Mouse (Mus musculus): ENCODE results near the gene Hps5.
"Not testable (repeated sequence)": the region's sequence is repeated elsewhere in the genome, so short reads cannot be mapped to it uniquely, and the experiment has no call there.

Gene Hps5

GRCm38 (mm10) chr7:46795287-46796205 lies at the start of gene Hps5, which contains the start of gene Gtf2h1:
Gene Hps5, minus strand, starts transcription at chr7:46796064.
Gene Gtf2h1, plus strand, starts transcription at chr7:46796103.
- DNase-seq (ENCODE audit: low spot score) = peak; percentile 94

GRCm38 (mm10) chr7:46845211-46845977 lies 49.5 kb upstream of the Hps5 start:
- peak; percentile 87 for DNase-seq (ENCODE audit: low spot score)

GRCm38 (mm10) chr7:46843576-46843975 lies 47.7 kb upstream of the Hps5 start:
- no peak for DNase-seq (ENCODE audit: low spot score)

- DNase-seq (ENCODE audit: low spot score) = no peak
These were observed 46.4 kb upstream of the Hps5 start for GRCm38 (mm10) chr7:46842278-46842677.

- DNase-seq (ENCODE audit: low spot score) = no peak
These were observed 45.1 kb upstream of the Hps5 start, which contains the start of gene Ldha for GRCm38 (mm10) chr7:46840787-46841525. Gene Ldha, plus strand, starts transcription at chr7:46841475.

GRCm38 (mm10) chr7:46840326-46840725 lies 44.5 kb upstream of the Hps5 start:
- DNase-seq (ENCODE audit: low spot score) = no peak

GRCm38 (mm10) chr7:46839861-46840260 lies 44.0 kb upstream of the Hps5 start:
- DNase-seq (ENCODE audit: low spot score) = no peak

- DNase-seq (ENCODE audit: low spot score) = no peak
These were observed 43.6 kb upstream of the Hps5 start for GRCm38 (mm10) chr7:46839446-46839845.

- peak; percentile 71 for DNase-seq (ENCODE audit: low spot score)
These were observed 43.0 kb upstream of the Hps5 start for GRCm38 (mm10) chr7:46838891-46839302.

- DNase-seq (ENCODE audit: low spot score) = peak; percentile 47
These were observed 42.3 kb upstream of the Hps5 start for GRCm38 (mm10) chr7:46838104-46838671.

- no peak for DNase-seq (ENCODE audit: low spot score)
These were observed 41.2 kb upstream of the Hps5 start for GRCm38 (mm10) chr7:46837073-46837472.

- DNase-seq (ENCODE audit: low spot score) = no peak
These were observed 40.5 kb upstream of the Hps5 start for GRCm38 (mm10) chr7:46836357-46836756.

GRCm38 (mm10) chr7:46834994-46835610 lies 39.2 kb upstream of the Hps5 start:
- DNase-seq (ENCODE audit: low spot score) = no peak

GRCm38 (mm10) chr7:46833670-46834255 lies 37.9 kb upstream of the Hps5 start:
- DNase-seq (ENCODE audit: low spot score) = no peak

- peak; percentile 37 for DNase-seq (ENCODE audit: low spot score)
These were observed 37.4 kb upstream of the Hps5 start for GRCm38 (mm10) chr7:46833266-46833665.

GRCm38 (mm10) chr7:46832112-46832810 lies 36.4 kb upstream of the Hps5 start:
- not testable (repeated sequence) for DNase-seq (ENCODE audit: low spot score)

GRCm38 (mm10) chr7:46831693-46832092 lies 35.8 kb upstream of the Hps5 start:
- DNase-seq (ENCODE audit: low spot score) = no peak

GRCm38 (mm10) chr7:46830799-46831590 lies 35.1 kb upstream of the Hps5 start:
- DNase-seq (ENCODE audit: low spot score) = no peak

- DNase-seq (ENCODE audit: low spot score) = peak; percentile 45
These were observed 34.0 kb upstream of the Hps5 start for GRCm38 (mm10) chr7:46829911-46830310.

Measured in ovary, adult 18-20 months (tissue).